Mouse (Mus musculus) lung, postnatal 4 days (tissue): ENCODE results near the gene Galk1.
"Not testable (repeated sequence)": the region's sequence is repeated elsewhere in the genome, so short reads cannot be mapped to it uniquely, and the experiment has no call there.

Experiments
- DNase-seq, 2 experiments: peaks; one replicate each; pipeline ENCODE4 v3.0.0; 2021

The Galk1 gene

GRCm38 (mm10) chr11:116030088-116030897 lies 17.8 kb upstream of the Galk1 start, which contains the start of gene Unk:
TSS of gene Unk (plus strand) at chr11:116030322.
- peak; percentile 97 to 98 for DNase-seq

DNA sequence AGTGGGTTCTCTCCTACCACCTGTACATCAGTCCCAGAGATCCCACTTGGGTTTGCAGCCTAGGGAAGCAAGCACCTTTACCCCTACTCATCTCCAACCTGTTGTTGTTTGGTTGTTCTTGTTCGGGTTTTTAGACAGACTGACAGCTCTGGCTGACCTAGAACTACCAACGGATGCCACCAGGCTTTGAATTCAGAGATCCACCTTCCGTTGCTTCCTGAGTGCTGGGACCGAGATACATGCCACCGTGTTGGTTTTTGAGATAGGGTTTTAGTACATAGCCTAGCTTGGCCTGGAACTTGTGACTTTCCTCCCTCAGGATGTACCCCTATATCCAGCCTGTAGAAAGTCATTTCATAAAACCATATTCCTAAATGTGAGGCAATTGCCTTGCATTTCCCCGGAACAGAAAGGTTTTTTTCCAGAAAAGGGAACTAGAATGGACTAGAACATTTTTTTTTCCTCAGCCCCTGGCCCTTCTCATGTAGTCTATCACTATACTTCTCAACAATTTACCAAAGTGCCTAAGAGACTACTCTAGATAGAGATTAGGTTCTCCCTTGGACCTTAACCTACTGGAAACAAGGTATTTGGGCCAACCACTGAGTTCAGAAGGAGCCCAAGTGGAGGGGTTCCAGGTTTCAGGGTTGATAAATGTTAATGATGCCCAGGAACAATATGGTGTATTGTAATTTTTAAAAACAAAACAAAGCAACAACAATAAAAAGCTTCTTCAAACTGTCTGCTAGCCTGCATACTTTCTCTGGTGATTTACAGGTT lies 16.8 kb upstream of the Galk1 start:
- no peak for DNase-seq

DNA sequence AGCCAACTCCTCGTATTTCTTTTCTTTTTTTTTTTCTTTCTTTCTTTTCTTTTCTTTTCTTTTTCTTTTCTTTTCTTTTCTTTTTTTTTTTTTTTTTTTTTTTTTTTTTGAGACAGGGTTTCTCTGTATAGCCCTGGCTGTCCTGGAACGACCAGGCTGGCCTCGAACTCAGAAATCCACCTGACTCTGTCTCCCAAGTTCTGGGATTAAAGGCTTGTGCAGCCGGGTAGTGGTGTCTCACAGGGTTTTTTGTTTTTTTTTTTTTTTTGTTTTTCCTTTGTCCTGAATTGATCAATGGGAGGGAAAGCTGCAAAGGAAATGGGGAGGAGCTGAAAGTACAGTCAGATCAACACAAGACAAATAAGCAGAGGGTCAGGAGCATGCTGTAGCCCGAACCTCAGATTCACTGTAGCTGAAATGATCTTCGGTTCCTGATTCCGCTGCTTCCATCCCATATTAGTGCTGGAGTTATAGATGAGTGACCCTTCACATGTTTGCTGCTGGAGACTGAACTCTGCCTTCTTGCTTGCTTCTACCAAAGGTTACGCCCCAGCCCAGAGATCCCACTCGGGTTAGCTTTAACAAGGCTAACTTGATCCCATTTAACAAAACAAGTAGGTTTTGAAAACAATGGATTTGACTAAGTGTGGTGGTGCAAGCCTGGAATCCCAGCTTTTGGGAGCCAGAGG lies 15.8 kb upstream of the Galk1 start:
- no peak for DNase-seq

GRCm38 (mm10) chr11:116027756-116028155 lies 15.2 kb upstream of the Galk1 start, which contains the start of gene H3f3b:
TSS of gene H3f3b (minus strand) at chr11:116027962.
- DNase-seq, result no peak

DNA sequence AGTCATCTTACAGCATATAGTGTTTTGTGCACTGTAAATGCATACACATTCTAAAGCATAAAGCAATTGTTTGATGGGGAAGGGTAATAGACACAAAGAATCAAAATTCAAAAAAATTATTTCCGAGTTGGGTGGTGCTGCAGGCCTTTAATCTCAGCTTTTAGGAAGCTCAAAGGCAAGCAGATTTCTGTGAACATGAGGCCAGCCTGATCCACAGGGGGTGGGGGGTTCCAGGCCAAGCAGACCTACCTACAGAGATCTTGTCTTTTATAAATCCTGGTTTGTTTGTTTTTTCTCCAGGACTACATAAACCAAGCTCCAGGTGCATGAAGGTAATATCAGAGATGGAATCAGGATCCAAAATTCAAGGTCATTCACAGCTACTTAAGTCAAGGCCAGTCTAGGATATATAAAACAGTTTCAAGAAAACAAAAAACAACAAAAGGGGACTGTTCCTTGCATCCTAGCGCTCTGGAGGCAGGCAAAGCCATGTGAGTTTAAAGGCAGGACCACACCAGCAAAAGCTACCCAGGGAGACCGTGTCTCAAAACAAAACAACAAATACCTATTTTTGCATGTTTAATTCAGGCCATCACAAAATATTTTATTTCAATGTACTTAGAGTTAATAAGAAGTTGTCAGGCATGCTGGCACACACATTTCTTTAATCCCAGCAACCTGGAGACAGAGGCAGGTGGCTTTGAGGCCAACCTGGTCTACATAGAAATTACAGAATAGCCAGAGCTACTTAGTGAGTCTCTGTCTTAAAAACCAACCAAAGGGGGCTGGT lies 12.7 kb upstream of the Galk1 start:
- no peak for DNase-seq

GRCm38 (mm10) chr11:116024356-116024808 lies 11.9 kb upstream of the Galk1 start:
- DNase-seq, result peak; percentile 97 to 99

- DNase-seq, result peak; percentile 86 to 90
These were observed 11.3 kb upstream of the Galk1 start for GRCm38 (mm10) chr11:116023771-116024355.

- DNase-seq, result not testable (repeated sequence)
These were observed 10.7 kb upstream of the Galk1 start for GRCm38 (mm10) chr11:116023074-116023770.

DNA sequence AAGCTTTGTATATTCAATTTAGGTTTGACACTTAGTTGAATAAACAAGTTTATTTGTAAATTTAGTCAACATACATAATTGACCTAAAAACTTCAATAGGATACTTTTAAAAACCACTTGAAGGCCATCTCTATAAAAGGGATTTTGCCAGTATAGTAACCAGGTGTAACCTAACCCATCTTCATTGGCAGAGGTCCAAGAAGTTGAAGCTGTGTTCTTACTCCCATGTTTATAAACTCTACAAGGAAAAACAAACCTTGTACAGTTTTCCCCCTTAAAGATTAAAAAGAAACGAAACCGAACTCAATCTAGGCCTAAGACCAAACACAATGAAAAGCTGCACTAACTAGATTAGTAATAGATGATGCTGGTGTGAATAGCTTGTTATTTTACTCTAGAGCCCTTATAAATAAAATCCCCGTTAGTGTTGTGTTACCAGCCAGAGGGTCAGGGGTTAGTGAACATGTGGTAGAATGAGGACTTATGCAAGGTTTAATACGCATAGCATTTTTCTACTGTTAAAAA lies 9.8 kb upstream of the Galk1 start:
- no peak for DNase-seq

- no peak for DNase-seq
These were observed 9.1 kb upstream of the Galk1 start for GRCm38 (mm10) chr11:116021328-116022220.

DNA sequence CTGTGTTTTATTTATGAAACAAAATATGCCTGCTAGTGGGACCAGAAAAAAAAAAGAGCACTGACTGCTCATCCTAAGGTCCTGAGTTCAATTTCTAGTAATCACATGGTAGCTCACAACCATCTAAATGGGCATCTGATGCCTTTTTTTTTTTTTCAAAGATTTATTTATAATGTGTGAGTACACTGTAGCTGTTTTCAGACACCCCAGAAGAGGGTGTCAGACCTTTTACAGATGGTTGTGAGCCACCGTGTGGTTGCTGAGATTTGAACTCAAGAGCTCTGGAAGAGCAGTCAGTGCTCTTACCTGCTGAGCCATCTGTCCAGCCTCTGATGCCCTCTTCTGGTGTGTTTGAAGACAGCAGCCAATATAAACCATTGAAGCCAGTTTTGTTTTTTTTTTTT lies 8.0 kb upstream of the Galk1 start:
- DNase-seq, result no peak

- no peak for DNase-seq
These were observed 7.5 kb upstream of the Galk1 start for GRCm38 (mm10) chr11:116019976-116020411.

GRCm38 (mm10) chr11:116019360-116019791 lies 6.9 kb upstream of the Galk1 start:
- DNase-seq, result no peak

DNA sequence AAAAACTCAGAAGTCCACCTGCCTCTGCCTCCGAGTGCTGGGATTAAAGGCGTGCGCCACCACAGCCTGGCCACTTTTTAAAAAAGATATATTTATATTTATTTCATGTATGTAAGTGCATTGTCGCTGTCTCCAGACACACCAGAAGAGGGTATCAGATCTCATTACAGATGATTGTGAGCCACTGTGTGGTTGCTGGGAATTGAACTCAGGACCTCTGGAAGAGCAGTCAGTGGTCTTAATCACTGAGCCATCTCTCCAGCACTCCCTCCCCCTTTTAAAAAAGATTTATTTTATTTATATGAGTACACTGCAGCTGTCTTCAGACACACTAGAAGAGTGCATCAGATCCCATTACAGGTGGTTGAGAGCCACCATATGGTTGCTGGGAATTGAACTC lies 6.3 kb upstream of the Galk1 start:
- not testable (repeated sequence) for DNase-seq

GRCm38 (mm10) chr11:116018106-116018505 lies 5.6 kb upstream of the Galk1 start:
- DNase-seq, result peak; percentile 59 to 74

GRCm38 (mm10) chr11:116014821-116015220 lies 2.3 kb upstream of the Galk1 start:
- no peak for DNase-seq

- no peak for DNase-seq
These were observed 824 bp downstream of the Galk1 start for GRCm38 (mm10) chr11:116011529-116012261.

- DNase-seq, result no peak
These were observed 1.6 kb downstream of the Galk1 start for GRCm38 (mm10) chr11:116010948-116011347.

- DNase-seq, result no peak
These were observed 2.4 kb downstream of the Galk1 start for GRCm38 (mm10) chr11:116010146-116010545.
